Mouse (Mus musculus) stomach, embryonic 14.5 days (tissue): ENCODE data around the gene Gm9803. TPM values are rescaled to one million over a fixed set of nuclear protein-coding genes. Genes with fewer than 3 reads are reported as not detected.

Experiments used
- ATAC-seq: fragments of 200-750 bp; cut with Nextera tagmentation; 2 replicates; pipeline ENCODE4 v1.8.0; 2017; ENCODE audit warnings: low read depth, moderate TSS enrichment; ENCODE audit not compliant: insufficient number of reproducible peaks, insufficient read depth, low FRiP score
- H3K27ac ChIP-seq: fragments of 300-500 bp; sonication (generic); 2 replicates; pipeline ENCODE4 v1.5.1; 2014; ENCODE audit warnings: mild to moderate bottlenecking, low read length, moderate library complexity, mixed read lengths
- H3K27me3 ChIP-seq: fragments of 300-500 bp; sonication (generic); 2 replicates; pipeline ENCODE4 v1.6.1; 2014; ENCODE audit warnings: low read length, control low read depth, mixed read lengths; ENCODE audit not compliant: control insufficient read depth, insufficient read depth
- H3K36me3 ChIP-seq: fragments of 300-500 bp; sonication (generic); 2 replicates; pipeline ENCODE4 v1.6.1; 2014; ENCODE audit warnings: mild to moderate bottlenecking, control low read depth, low read length, moderate library complexity, mixed read lengths; ENCODE audit not compliant: control insufficient read depth, insufficient read depth
- H3K4me1 ChIP-seq: fragments of 300-500 bp; sonication (generic); 2 replicates; pipeline ENCODE4 v1.6.1; 2014; ENCODE audit warnings: low read length, control low read depth, mixed read lengths; ENCODE audit not compliant: control insufficient read depth, insufficient read depth
- H3K4me2 ChIP-seq: fragments of 300-500 bp; sonication (generic); replicated peaks from 2 replicates; pipeline ENCODE4 v1.6.1; 2014; ENCODE audit warnings: low read depth, low read length, control low read depth
- H3K4me3 ChIP-seq: fragments of 300-500 bp; sonication (generic); 2 replicates; pipeline ENCODE4 v1.5.1; 2014; ENCODE audit warnings: low read depth, low read length, control low read depth
- H3K9ac ChIP-seq: fragments of 300-500 bp; sonication (generic); replicated peaks from 2 replicates; pipeline ENCODE4 v1.6.1; 2014; ENCODE audit warnings: low read depth, mild to moderate bottlenecking, control low read depth, low read length, moderate library complexity, mixed read lengths
- H3K9me3 ChIP-seq: fragments of 300-500 bp; sonication (generic); 2 replicates; pipeline ENCODE4 v1.6.1; 2016; ENCODE audit warnings: low read depth, low read length, control low read depth; ENCODE audit not compliant: control insufficient read depth
- WGBS: fragments of 180-500 bp; shearing (Covaris S2); extraction: QIAGEN DNeasy Blood & Tissue Kit; methylation state at CpG from one replicate; pipeline ENCODE4 v1.1.7; 2014; 5-methylcytosine and 5-hydroxymethylcytosine counted together
- polyA plus RNA-seq: library from polyadenylated mRNA; unstranded; fragments of >200 nt; fragmentation: Nextera tagmentation; extraction: Ambion mirVana; gene quantifications from 2 replicates; pipeline ENCODE4 v1.2.1, GENCODE M21; 2014

The Gm9803 gene
- polyA plus RNA-seq, 1 experiment from 2014 or later, result 13.6 TPM

- peaks cover 3% of the 10 kb centered on the region; the same call in 1 of the 2 replicates for H3K36me3 ChIP-seq
- no peak overlapping the region; the same call in 1 of the 2 replicates for H3K4me2 ChIP-seq
- no peak overlapping the region for H3K9ac ChIP-seq
- H3K27me3 ChIP-seq, result no peaks in the 10 kb centered on the region
- peaks cover 13% of the 10 kb centered on the region for H3K4me1 ChIP-seq
- no peaks in the 10 kb centered on the region for H3K9me3 ChIP-seq
- no peak overlapping the region for H3K27ac ChIP-seq
- H3K4me3 ChIP-seq, result peak overlapping the region; percentile 69; the same call in 1 of the 2 replicates
- 0 out of 2 replicates have a peak, but pooled peaks have one; percentile 1 for ATAC-seq
- 35% methylated on average over 8 of the region's 8 CpGs for WGBS
Measured at GRCm38 (mm10) chr10:43541153-43541544, 17.3 kb downstream of the Gm9803 start.

GRCm38 (mm10) chr10:43549411-43549810 lies 25.5 kb downstream of the Gm9803 start:
- H3K9ac ChIP-seq, result no peak overlapping the region
- 58% methylated on average over 5 of the region's 5 CpGs for WGBS
- no peak for ATAC-seq
- H3K4me1 ChIP-seq, result no peaks in the 10 kb centered on the region
- H3K4me2 ChIP-seq, result no peak overlapping the region
- no peak overlapping the region for H3K4me3 ChIP-seq
- no peaks in the 10 kb centered on the region for H3K36me3 ChIP-seq
- no peaks in the 10 kb centered on the region for H3K9me3 ChIP-seq
- H3K27ac ChIP-seq, result no peak overlapping the region
- H3K27me3 ChIP-seq, result no peaks in the 10 kb centered on the region

GRCm38 (mm10) chr10:43550923-43551322 lies 27.0 kb downstream of the Gm9803 start:
- H3K9me3 ChIP-seq, result no peaks in the 10 kb centered on the region
- no peak overlapping the region for H3K9ac ChIP-seq
- no peak overlapping the region for H3K27ac ChIP-seq
- 29% methylated on average over 3 of the region's 3 CpGs for WGBS
- H3K4me3 ChIP-seq, result no peak overlapping the region
- no peaks in the 10 kb centered on the region for H3K4me1 ChIP-seq
- H3K36me3 ChIP-seq, result no peaks in the 10 kb centered on the region
- no peaks in the 10 kb centered on the region for H3K27me3 ChIP-seq
- H3K4me2 ChIP-seq, result no peak overlapping the region
- ATAC-seq, result no peak

GRCm38 (mm10) chr10:43551388-43551787 lies 27.5 kb downstream of the Gm9803 start:
- H3K4me2 ChIP-seq, result no peak overlapping the region
- H3K27me3 ChIP-seq, result no peaks in the 10 kb centered on the region
- ATAC-seq, result no peak
- 28% methylated on average over 3 of the region's 3 CpGs for WGBS
- no peak overlapping the region for H3K27ac ChIP-seq
- no peaks in the 10 kb centered on the region for H3K9me3 ChIP-seq
- no peak overlapping the region for H3K9ac ChIP-seq
- no peaks in the 10 kb centered on the region for H3K4me1 ChIP-seq
- no peak overlapping the region for H3K4me3 ChIP-seq
- H3K36me3 ChIP-seq, result no peaks in the 10 kb centered on the region

- H3K4me2 ChIP-seq, result no peak overlapping the region
- H3K9me3 ChIP-seq, result no peaks in the 10 kb centered on the region
- WGBS, result 86% methylated on average over 5 of the region's 5 CpGs
- no peak overlapping the region for H3K9ac ChIP-seq
- H3K27ac ChIP-seq, result no peak overlapping the region
- no peaks in the 10 kb centered on the region for H3K4me1 ChIP-seq
- no peak overlapping the region for H3K4me3 ChIP-seq
- no peak for ATAC-seq
- no peaks in the 10 kb centered on the region for H3K27me3 ChIP-seq
- no peaks in the 10 kb centered on the region for H3K36me3 ChIP-seq
Measured at GRCm38 (mm10) chr10:43557630-43558165, 33.8 kb downstream of the Gm9803 start.

- no peak overlapping the region for H3K9ac ChIP-seq
- no peaks in the 10 kb centered on the region for H3K27me3 ChIP-seq
- no peaks in the 10 kb centered on the region for H3K36me3 ChIP-seq
- no peak overlapping the region for H3K4me3 ChIP-seq
- H3K27ac ChIP-seq, result no peak overlapping the region
- ATAC-seq, result no peak
- H3K9me3 ChIP-seq, result no peaks in the 10 kb centered on the region
- no peak overlapping the region for H3K4me2 ChIP-seq
- no peaks in the 10 kb centered on the region for H3K4me1 ChIP-seq
- 72% methylated on average over 11 of the region's 11 CpGs for WGBS
Measured at GRCm38 (mm10) chr10:43559313-43559712, 35.4 kb downstream of the Gm9803 start.

GRCm38 (mm10) chr10:43560765-43561164 lies 36.9 kb downstream of the Gm9803 start:
- no peaks in the 10 kb centered on the region for H3K4me1 ChIP-seq
- WGBS, result 39% methylated on average over 2 of the region's 2 CpGs
- H3K9me3 ChIP-seq, result no peaks in the 10 kb centered on the region
- H3K27ac ChIP-seq, result no peak overlapping the region
- no peak overlapping the region for H3K4me2 ChIP-seq
- H3K4me3 ChIP-seq, result no peak overlapping the region
- H3K9ac ChIP-seq, result no peak overlapping the region
- ATAC-seq, result no peak
- no peaks in the 10 kb centered on the region for H3K27me3 ChIP-seq
- no peaks in the 10 kb centered on the region for H3K36me3 ChIP-seq

GRCm38 (mm10) chr10:43561311-43561710 lies 37.4 kb downstream of the Gm9803 start:
- H3K27ac ChIP-seq, result no peak overlapping the region
- 86% methylated on average over 2 of the region's 2 CpGs for WGBS
- no peak overlapping the region for H3K4me3 ChIP-seq
- no peak overlapping the region for H3K4me2 ChIP-seq
- H3K36me3 ChIP-seq, result no peaks in the 10 kb centered on the region
- no peaks in the 10 kb centered on the region for H3K4me1 ChIP-seq
- ATAC-seq, result no peak
- H3K27me3 ChIP-seq, result no peaks in the 10 kb centered on the region
- H3K9me3 ChIP-seq, result no peaks in the 10 kb centered on the region
- no peak overlapping the region for H3K9ac ChIP-seq
